Mouse (Mus musculus): ENCODE measurements at regions not wholly inside any gene's neighbourhood (a gene's known extent, or its start where the extent isn't known, plus 50 kb on each side); places are given as distances from the start of the nearest gene placed in this dataset.

- ATAC-seq (ENCODE audit: extremely low read depth, insufficient number of reproducible peaks, low FRiP score, poor library complexity, severe bottlenecking), result no peak
Observed at GRCm38 (mm10) chr1:73214305-73214946, 198.7 kb upstream of the Tnp1 start.

- no peak for ATAC-seq (ENCODE audit: extremely low read depth, insufficient number of reproducible peaks, low FRiP score, poor library complexity, severe bottlenecking)
Observed at GRCm38 (mm10) chr1:73207421-73207820, 191.7 kb upstream of the Tnp1 start.

GRCm38 (mm10) chr1:73205788-73206187 is 190.1 kb upstream of the Tnp1 start:
- ATAC-seq (ENCODE audit: extremely low read depth, insufficient number of reproducible peaks, low FRiP score, poor library complexity, severe bottlenecking), result no peak

- no peak for ATAC-seq (ENCODE audit: extremely low read depth, insufficient number of reproducible peaks, low FRiP score, poor library complexity, severe bottlenecking)
Observed at GRCm38 (mm10) chr1:73200112-73200511, 184.4 kb upstream of the Tnp1 start.

- no peak for ATAC-seq (ENCODE audit: extremely low read depth, insufficient number of reproducible peaks, low FRiP score, poor library complexity, severe bottlenecking)
Observed at GRCm38 (mm10) chr1:73190832-73191231, 175.1 kb upstream of the Tnp1 start.

- no peak for ATAC-seq (ENCODE audit: extremely low read depth, insufficient number of reproducible peaks, low FRiP score, poor library complexity, severe bottlenecking)
Observed at GRCm38 (mm10) chr1:73188796-73189195, 173.1 kb upstream of the Tnp1 start.

GRCm38 (mm10) chr1:73184477-73184876 is 168.8 kb upstream of the Tnp1 start:
- no peak for ATAC-seq (ENCODE audit: extremely low read depth, insufficient number of reproducible peaks, low FRiP score, poor library complexity, severe bottlenecking)

GRCm38 (mm10) chr1:73178810-73179209 is 163.1 kb upstream of the Tnp1 start:
- no peak for ATAC-seq (ENCODE audit: extremely low read depth, insufficient number of reproducible peaks, low FRiP score, poor library complexity, severe bottlenecking)

- ATAC-seq (ENCODE audit: extremely low read depth, insufficient number of reproducible peaks, low FRiP score, poor library complexity, severe bottlenecking), result no peak
Observed at GRCm38 (mm10) chr1:73177076-73177475, 161.4 kb upstream of the Tnp1 start.

- ATAC-seq (ENCODE audit: extremely low read depth, insufficient number of reproducible peaks, low FRiP score, poor library complexity, severe bottlenecking), result no peak
Observed at GRCm38 (mm10) chr1:73170668-73171008, 154.9 kb upstream of the Tnp1 start.

- no peak for ATAC-seq (ENCODE audit: extremely low read depth, insufficient number of reproducible peaks, low FRiP score, poor library complexity, severe bottlenecking)
Observed at GRCm38 (mm10) chr1:73169929-73170667, 154.4 kb upstream of the Tnp1 start.

- ATAC-seq (ENCODE audit: extremely low read depth, insufficient number of reproducible peaks, low FRiP score, poor library complexity, severe bottlenecking), result no peak
Observed at GRCm38 (mm10) chr1:73169077-73169869, 153.6 kb upstream of the Tnp1 start.

- no peak for ATAC-seq (ENCODE audit: extremely low read depth, insufficient number of reproducible peaks, low FRiP score, poor library complexity, severe bottlenecking)
Observed at GRCm38 (mm10) chr1:73160199-73160598, 144.5 kb upstream of the Tnp1 start.

GRCm38 (mm10) chr1:73159405-73159976 is 143.8 kb upstream of the Tnp1 start:
- no peak for ATAC-seq (ENCODE audit: extremely low read depth, insufficient number of reproducible peaks, low FRiP score, poor library complexity, severe bottlenecking)

GRCm38 (mm10) chr1:73153438-73154097 is 137.9 kb upstream of the Tnp1 start:
- ATAC-seq (ENCODE audit: extremely low read depth, insufficient number of reproducible peaks, low FRiP score, poor library complexity, severe bottlenecking), result no peak

- ATAC-seq (ENCODE audit: extremely low read depth, insufficient number of reproducible peaks, low FRiP score, poor library complexity, severe bottlenecking), result no peak
Observed at GRCm38 (mm10) chr1:73149926-73150325, 134.2 kb upstream of the Tnp1 start.

GRCm38 (mm10) chr1:73142845-73143244 is 127.1 kb upstream of the Tnp1 start:
- no peak for ATAC-seq (ENCODE audit: extremely low read depth, insufficient number of reproducible peaks, low FRiP score, poor library complexity, severe bottlenecking)

- ATAC-seq (ENCODE audit: extremely low read depth, insufficient number of reproducible peaks, low FRiP score, poor library complexity, severe bottlenecking), result no peak
Observed at GRCm38 (mm10) chr1:73140557-73141345, 125.0 kb upstream of the Tnp1 start.
